Mouse (Mus musculus) E14TG2a.4 (cell line): ENCODE measurements around the gene Ghrhr.
A peak's percentile ranks its signal among the peaks of the same experiment; 100 is the strongest.

Source experiments
- H3K27me3 ChIP-seq: 2 replicates; pipeline ENCODE4 v1.6.1; 2014; ENCODE audit warnings: low read length, control low read depth; ENCODE audit not compliant: insufficient read depth
- H3K36me3 ChIP-seq: 2 replicates; pipeline ENCODE4 v1.6.1; 2014; ENCODE audit warnings: low read length, control low read depth; ENCODE audit not compliant: insufficient read depth
- H3K4me1 ChIP-seq: replicated peaks from 2 replicates; pipeline ENCODE4 v1.6.1; 2014; ENCODE audit warnings: low read depth, low read length, control low read depth
- H3K4me3 ChIP-seq: replicated peaks from 2 replicates; pipeline ENCODE4 v1.5.1; 2014; ENCODE audit warnings: mild to moderate bottlenecking, low read length
- H3K9me3 ChIP-seq: 2 replicates; pipeline ENCODE4 v1.6.1; 2014; ENCODE audit warnings: low read length, control low read depth
- CTCF ChIP-seq: conservative IDR thresholded peaks from 2 replicates; pipeline ENCODE4 v1.5.1; 2014; ENCODE audit warnings: low read length
- NANOG ChIP-seq: IDR thresholded peaks from 2 replicates; pipeline ENCODE4 v1.6.1; 2014; ENCODE audit warnings: borderline replicate concordance, low read length, mixed read lengths
- POU5F1 ChIP-seq: IDR thresholded peaks from 2 replicates; pipeline ENCODE4 v1.6.1; 2014; ENCODE audit warnings: low read length, borderline replicate concordance

The Ghrhr gene

GRCm38 (mm10) chr6:55376076-55376475 lies at the start of gene Ghrhr:
TSS of gene Ghrhr (plus strand) at chr6:55376295.
- TF ChIP-seq NANOG (no peak), CTCF (no peak), POU5F1 (no peak)
- Histone ChIP-seq H3K27me3 (no peaks in the 10 kb centered on the region), H3K36me3 (no peaks in the 10 kb centered on the region), H3K9me3 (peaks cover 3% of the 10 kb centered on the region; the same call in 1 of the 2 replicates), H3K4me1 (peaks cover 5% of the 10 kb centered on the region; the same call in 1 of the 2 replicates), H3K4me3 (no peak within 1 kb of the TSS)

GRCm38 (mm10) chr6:55326299-55326698 lies 49.8 kb upstream of the Ghrhr start:
- H3K27me3 ChIP-seq = peaks cover 15% of the 10 kb centered on the region
- H3K4me3 ChIP-seq = no peak overlapping the region
- no peaks in the 10 kb centered on the region for H3K9me3 ChIP-seq
- no peaks in the 10 kb centered on the region for H3K36me3 ChIP-seq
- no peak for TF ChIP-seq CTCF
- H3K4me1 ChIP-seq = no peaks in the 10 kb centered on the region

GRCm38 (mm10) chr6:55327326-55327725 lies 48.8 kb upstream of the Ghrhr start:
- Histone ChIP-seq H3K27me3 (peaks cover 15% of the 10 kb centered on the region), H3K4me3 (no peak overlapping the region), H3K9me3 (no peaks in the 10 kb centered on the region), H3K4me1 (no peaks in the 10 kb centered on the region), H3K36me3 (no peaks in the 10 kb centered on the region)
- TF ChIP-seq NANOG (no peak), POU5F1 (no peak), CTCF (no peak)

- no peaks in the 10 kb centered on the region for H3K9me3 ChIP-seq
- no peaks in the 10 kb centered on the region for H3K36me3 ChIP-seq
- no peaks in the 10 kb centered on the region for H3K4me1 ChIP-seq
- peaks cover 15% of the 10 kb centered on the region for H3K27me3 ChIP-seq
- no peak for TF ChIP-seq POU5F1
- no peak for TF ChIP-seq NANOG
- TF ChIP-seq CTCF = no peak
- H3K4me3 ChIP-seq = no peak overlapping the region
Observed at GRCm38 (mm10) chr6:55328179-55328578, 47.9 kb upstream of the Ghrhr start.

GRCm38 (mm10) chr6:55331315-55331714 lies 44.8 kb upstream of the Ghrhr start:
- H3K9me3 ChIP-seq = no peaks in the 10 kb centered on the region
- no peak overlapping the region for H3K4me3 ChIP-seq
- TF ChIP-seq NANOG (no peak), POU5F1 (no peak), CTCF (no peak)
- peaks cover 13% of the 10 kb centered on the region for H3K27me3 ChIP-seq
- peaks cover 6% of the 10 kb centered on the region for H3K4me1 ChIP-seq
- H3K36me3 ChIP-seq = no peaks in the 10 kb centered on the region

GRCm38 (mm10) chr6:55332100-55332772 lies 43.9 kb upstream of the Ghrhr start:
- Histone ChIP-seq H3K27me3 (peaks cover 14% of the 10 kb centered on the region), H3K9me3 (no peaks in the 10 kb centered on the region), H3K4me3 (no peak overlapping the region), H3K36me3 (no peaks in the 10 kb centered on the region), H3K4me1 (peaks cover 9% of the 10 kb centered on the region)
- TF ChIP-seq NANOG = no peak
- no peak for TF ChIP-seq CTCF
- TF ChIP-seq POU5F1 = no peak

- Histone ChIP-seq H3K9me3 (no peaks in the 10 kb centered on the region), H3K27me3 (peaks cover 17% of the 10 kb centered on the region), H3K4me3 (no peak overlapping the region), H3K4me1 (peaks cover 9% of the 10 kb centered on the region), H3K36me3 (no peaks in the 10 kb centered on the region)
- TF ChIP-seq POU5F1 = no peak
- no peak for TF ChIP-seq CTCF
- no peak for TF ChIP-seq NANOG
Observed at GRCm38 (mm10) chr6:55332773-55333109, 43.4 kb upstream of the Ghrhr start.

- Histone ChIP-seq H3K4me3 (0 out of 2 replicates have a peak within 1 kb of the TSS, but pooled peaks have one; percentile 23), H3K9me3 (no peaks in the 10 kb centered on the region; the same call in 1 of the 2 replicates), H3K4me1 (peaks cover 9% of the 10 kb centered on the region), H3K27me3 (peaks cover 32% of the 10 kb centered on the region), H3K36me3 (no peaks in the 10 kb centered on the region)
- TF ChIP-seq CTCF (no peak), POU5F1 (no peak), NANOG (no peak)
Observed at GRCm38 (mm10) chr6:55335989-55336514, 40.0 kb upstream of the Ghrhr start, which contains the start of gene Aqp1. TSS of gene Aqp1 (plus strand) at chr6:55336432.

GRCm38 (mm10) chr6:55337242-55337641 lies 38.9 kb upstream of the Ghrhr start:
- H3K4me3 ChIP-seq = no peak overlapping the region
- no peaks in the 10 kb centered on the region; the same call in 1 of the 2 replicates for H3K9me3 ChIP-seq
- TF ChIP-seq NANOG = no peak
- no peaks in the 10 kb centered on the region for H3K36me3 ChIP-seq
- peaks cover 9% of the 10 kb centered on the region for H3K4me1 ChIP-seq
- H3K27me3 ChIP-seq = peaks cover 39% of the 10 kb centered on the region
